In the genomic region with DNA sequence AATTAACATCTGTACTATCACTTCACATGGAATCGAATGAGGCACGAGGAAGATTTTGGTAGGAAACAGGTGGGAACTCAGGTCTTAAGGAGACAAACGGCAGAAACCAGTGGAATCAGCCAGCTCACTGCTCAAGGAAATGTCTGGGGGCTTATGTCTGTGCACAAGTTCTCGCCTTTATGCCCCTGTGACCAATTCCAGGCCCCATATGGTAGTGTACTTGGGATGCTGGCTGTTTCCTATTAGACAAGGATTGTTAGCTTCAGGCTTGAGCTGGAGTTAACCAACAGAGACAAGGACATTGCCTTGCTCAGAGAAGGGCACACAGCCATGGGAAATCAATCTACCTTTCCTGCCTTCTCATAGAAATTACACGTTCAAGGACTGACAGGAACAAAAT, we compare ENCODE assay signal across 25 mouse cellular contexts. TPM values are rescaled to one million over a fixed set of nuclear protein-coding genes. Genes with fewer than 3 reads are reported as not detected.
DNase-seq lines count a peak whose midpoint lies in the region; ATAC-seq lines count a peak whose summit lies in the region.
"Had no signal": no experiment of that assay in that cellular context is flagged by ENCODE, and none has a peak within 500 bp of the region (broad histone marks: within the 10 kb centered on the region; RNA-seq: fewer than 3 reads in every experiment).

No protein-coding gene starts in this region.

- H3K4me1 ChIP-seq in limb, embryonic 12.5 days (replicated peaks), result peaks cover 23% of the 10 kb centered on the region
- H3K4me1 ChIP-seq: heart, embryonic 13.5 days; hindbrain, embryonic 15.5 days; liver, embryonic 15.5 days had no signal

- no peaks in the 10 kb centered on the region for H3K36me3 ChIP-seq in limb, embryonic 12.5 days
- H3K36me3 ChIP-seq: embryonic facial prominence, embryonic 13.5 days; forebrain, embryonic 10.5 days; G1E; heart, embryonic 13.5 days; hindbrain, embryonic 10.5 days; hindbrain, embryonic 15.5 days; liver, embryonic 15.5 days; midbrain, embryonic 10.5 days had no signal

- DNase-seq in embryo, embryonic 10 days (ENCODE audit: low spot score), result peak; percentile 24
- DNase-seq in embryo, embryonic 9.5 days (ENCODE audit: extremely low spot score), result no peak
- peak; percentile 20 for DNase-seq in retina, postnatal 1 day
- no peak for DNase-seq in retina, embryonic 14.5 days (ENCODE audit: low spot score)
- DNase-seq in cerebellum, adult 11 months, result no peak
- DNase-seq in left cerebral cortex, postnatal 36 days (ENCODE audit: low spot score in 2 of 2), result no peak
- DNase-seq: adrenal gland, postnatal 10 days; cerebellum, adult 2 months; cerebellum, postnatal 25 days; heart, postnatal 10 days; lung, embryonic 14.5 days; lung, postnatal 14 days; right cerebral cortex, adult 18-20 months; thymus, postnatal 4 days had no signal

- no peak overlapping the region for H3K4me3 ChIP-seq in limb, embryonic 12.5 days (replicated peaks)
- H3K4me3 ChIP-seq: embryonic facial prominence, embryonic 13.5 days; forebrain, embryonic 10.5 days; heart, embryonic 13.5 days; hindbrain, embryonic 10.5 days; hindbrain, embryonic 15.5 days; liver, embryonic 15.5 days; midbrain, embryonic 10.5 days had no signal

- H3K27me3 ChIP-seq in limb, embryonic 12.5 days, result no peaks in the 10 kb centered on the region
- H3K27me3 ChIP-seq: embryonic facial prominence, embryonic 13.5 days; heart, embryonic 13.5 days; hindbrain, embryonic 15.5 days; liver, embryonic 15.5 days had no signal

- H3K9ac ChIP-seq in limb, embryonic 12.5 days (replicated peaks), result no peak overlapping the region
- H3K9ac ChIP-seq: embryonic facial prominence, embryonic 13.5 days; heart, embryonic 13.5 days; hindbrain, embryonic 15.5 days; liver, embryonic 15.5 days; lung, embryonic 14.5 days had no signal

- no peaks in the 10 kb centered on the region for H3K9me3 ChIP-seq in limb, embryonic 12.5 days
- H3K9me3 ChIP-seq: embryonic facial prominence, embryonic 13.5 days; forebrain, embryonic 10.5 days; G1E; heart, embryonic 13.5 days; hindbrain, embryonic 10.5 days; hindbrain, embryonic 15.5 days; liver, embryonic 15.5 days; midbrain, embryonic 10.5 days had no signal

- ATAC-seq in limb, embryonic 12.5 days (ENCODE audit: insufficient number of reproducible peaks, insufficient read depth, low FRiP score, low TSS enrichment, low read depth), result peak; percentile 78; the same call in 1 of the 2 replicates
- ATAC-seq: forebrain, embryonic 16.5 days; inflammation-experienced regulatory T-cells, adult 6 months had no signal

- no peak overlapping the region for H3K27ac ChIP-seq in limb, embryonic 12.5 days
- H3K27ac ChIP-seq: embryonic facial prominence, embryonic 13.5 days; forebrain, embryonic 10.5 days; heart, embryonic 13.5 days; hindbrain, embryonic 10.5 days; hindbrain, embryonic 15.5 days; liver, embryonic 15.5 days; midbrain, embryonic 10.5 days had no signal

- intact Hi-C loops in left cerebral cortex, postnatal 36 days (cut with DNase I), result no loop called here

- 24% methylated on average over 5 of the region's 5 CpGs for WGBS in limb, embryonic 12.5 days

- H3K4me2 ChIP-seq in limb, embryonic 12.5 days, result no peak overlapping the region
- H3K4me2 ChIP-seq: embryonic facial prominence, embryonic 13.5 days; heart, embryonic 13.5 days; hindbrain, embryonic 15.5 days; liver, embryonic 15.5 days; lung, embryonic 14.5 days had no signal

RNA-seq across cellular contexts. Expression of a gene that starts 39.3 kb away (rescaled TPM):
- polyA plus RNA-seq in limb, embryonic 12.5 days (2016; fragmentation: Nextera tagmentation; extraction: Ambion mirVana), result 6.5 and 7.4 TPM in 2 replicates
- total RNA-seq in left cerebral cortex, postnatal 36 days (2021), result 10 to 100 TPM; 16.5 to 22.6 TPM

Comparison
In these comparisons a context has a peak if more than half of its experiments do, and no peak if none do; other contexts are left out.
1. DNase-seq: peak in embryo, embryonic 10 days (single experiment) and retina, postnatal 1 day (single experiment); none in embryo, embryonic 9.5 days (single experiment), retina, embryonic 14.5 days (single experiment), cerebellum, adult 11 months (single experiment) and left cerebral cortex, postnatal 36 days (0 of 2).